In the genomic region with DNA sequence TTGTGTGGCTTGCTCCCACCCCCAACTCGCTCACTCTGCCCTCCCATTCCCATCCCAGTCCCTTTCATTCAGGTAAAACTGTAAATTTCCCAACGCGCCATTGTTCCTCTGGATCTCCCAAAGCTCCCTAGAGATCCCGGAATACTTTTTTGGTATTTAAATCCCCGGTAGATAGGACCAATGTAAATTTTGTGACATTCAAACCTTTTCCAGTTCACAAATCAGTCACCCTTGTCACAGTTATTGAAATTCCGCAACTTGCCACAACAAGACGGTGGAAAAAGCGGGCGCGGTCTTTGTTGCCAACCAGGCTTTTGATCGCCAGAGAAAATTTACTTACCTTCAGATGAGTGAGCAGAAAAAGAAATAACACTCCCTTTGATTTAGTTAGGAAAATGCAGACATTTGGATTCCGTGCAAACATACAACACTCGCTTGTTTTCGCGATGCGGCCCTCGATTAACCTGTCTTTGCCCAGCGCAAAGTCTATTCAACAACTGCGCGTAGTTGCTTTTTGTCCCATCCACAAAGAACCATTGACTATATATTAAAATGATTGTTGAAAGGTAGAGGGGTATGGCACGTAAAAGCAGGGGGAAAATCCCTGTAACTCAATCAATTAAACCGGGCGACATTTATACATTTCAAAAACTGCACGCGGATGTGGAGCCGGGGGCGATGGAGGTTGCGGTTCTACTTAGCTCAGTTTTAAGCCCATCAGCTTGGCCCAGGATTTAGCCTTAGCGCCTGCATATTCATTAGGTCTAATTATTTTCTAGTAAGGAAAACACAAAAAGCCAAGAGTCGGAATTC, we compare ENCODE assay signal across 12 mouse cellular contexts. TPM values are rescaled to one million over a fixed set of nuclear protein-coding genes. Genes with fewer than 3 reads are reported as not detected.
A peak's percentile ranks its signal among the peaks of the same experiment; 100 is the strongest.
DNase-seq lines count a peak whose midpoint lies in the region; ATAC-seq and TF ChIP-seq lines count a peak whose summit lies in the region.
"Had no signal": no experiment of that assay in that cellular context is flagged by ENCODE, and none has a peak within 500 bp of the region (broad histone marks: within the 10 kb centered on the region; RNA-seq: fewer than 3 reads in every experiment).

No protein-coding gene starts in this region.

- peaks cover 73% of the 10 kb centered on the region for H3K27me3 ChIP-seq in hindbrain, embryonic 12.5 days

- peak overlapping the region; percentile 59 for H3K9ac ChIP-seq in hindbrain, embryonic 12.5 days
- H3K9ac ChIP-seq: lung, embryonic 15.5 days had no signal

- ATAC-seq in hindbrain, embryonic 12.5 days (ENCODE audit: low FRiP score): no peak
- ATAC-seq in megakaryocyte-erythroid progenitor cell, adult 5-6 weeks (replicated peaks; ENCODE audit: low FRiP score, low TSS enrichment, poor library complexity, severe bottlenecking): no peak

- H3K4me3 ChIP-seq in cortical plate, adult 2 months (ENCODE audit: insufficient read depth, low read length): 0 out of 2 replicates have a peak overlapping the region, but pooled peaks have one; percentile 19
- peak overlapping the region; percentile 65 for H3K4me3 ChIP-seq in hindbrain, embryonic 12.5 days
- H3K4me3 ChIP-seq: heart, adult 2 months; lung, embryonic 15.5 days had no signal

- WGBS in hindbrain, embryonic 12.5 days: under 1% methylated on average over 30 of the region's 30 CpGs

- H3K36me3 ChIP-seq in hindbrain, embryonic 12.5 days: no peaks in the 10 kb centered on the region
- H3K36me3 ChIP-seq: lung, embryonic 15.5 days had no signal

- H3K27ac ChIP-seq in cortical plate, adult 2 months (ENCODE audit: insufficient read depth, low read length): no peak overlapping the region
- H3K27ac ChIP-seq in hindbrain, embryonic 12.5 days: peak overlapping the region; percentile 90
- H3K27ac ChIP-seq: heart, adult 2 months; lung, embryonic 15.5 days had no signal

- H3K4me2 ChIP-seq in hindbrain, embryonic 12.5 days (replicated peaks): peak overlapping the region; percentile 46
- H3K4me2 ChIP-seq: lung, embryonic 15.5 days had no signal

- H3K4me1 ChIP-seq in cortical plate, adult 2 months (ENCODE audit: control insufficient read depth, insufficient read depth, low read length): no peaks in the 10 kb centered on the region
- H3K4me1 ChIP-seq in hindbrain, embryonic 12.5 days: no peaks in the 10 kb centered on the region

- DNase-seq in cerebellum, adult 8-10 months: peak; percentile 58
- peak; percentile 59 for DNase-seq in neural tube, embryonic 10.5 days (ENCODE audit: extremely low spot score, low spot score)
- DNase-seq in adrenal gland, postnatal 10 days: no peak
- no peak for DNase-seq in heart, adult 9 months (ENCODE audit: low spot score in 2 of 2)
- DNase-seq: heart, adult 2 months; kidney, adult 18-20 months; layer of hippocampus, postnatal 36 days had no signal

- TF ChIP-seq POLR2A in cortical plate, adult 2 months (IDR thresholded peaks at IDR 0.05; ENCODE audit: extremely low read depth, insufficient read depth, low read length): no peak

- TF ChIP-seq CTCF in cortical plate, adult 2 months (IDR thresholded peaks at IDR 0.05; ENCODE audit: extremely low read depth, insufficient read depth, low read length): no peak

- H3K9me3 ChIP-seq in hindbrain, embryonic 12.5 days (replicated peaks): no peaks in the 10 kb centered on the region
- H3K9me3 ChIP-seq: lung, embryonic 15.5 days had no signal

RNA-seq across cellular contexts. Expression of gene Zic1, which starts 1.6 kb away (rescaled TPM):
- polyA plus RNA-seq in cortical plate, adult 2 months (2012; rRNA removed): 21.0 and 26.3 TPM in 2 replicates
- 17.0 and 17.9 TPM in 2 replicates for polyA plus RNA-seq in hindbrain, embryonic 12.5 days (2016; fragmentation: Nextera tagmentation; extraction: Ambion mirVana)
- under 1 TPM; 0.18 to 0.51 TPM for total RNA-seq in adrenal gland, postnatal 10 days (2021)
- not detected in 2 replicates for total RNA-seq in megakaryocyte-erythroid progenitor cell, adult 5-6 weeks (2014; fragmentation: Nextera tagmentation)
- total RNA-seq in megakaryocyte-erythroid progenitor cell, adult 5-6 weeks (2017): not detected in 2 replicates
- total RNA-seq: heart, adult 2 months; MEL had no signal

RNA-seq across cellular contexts. Expression of gene Zic4, which starts 5.0 kb away (rescaled TPM):
- 3.4 and 3.9 TPM in 2 replicates for polyA plus RNA-seq in cortical plate, adult 2 months (2012; rRNA removed)
- polyA plus RNA-seq in hindbrain, embryonic 12.5 days (2016; fragmentation: Nextera tagmentation; extraction: Ambion mirVana): 54.0 and 55.0 TPM in 2 replicates
- total RNA-seq in adrenal gland, postnatal 10 days (2021): not detected
- total RNA-seq in megakaryocyte-erythroid progenitor cell, adult 5-6 weeks (2014; fragmentation: Nextera tagmentation): not detected in 2 replicates
- not detected in 2 replicates for total RNA-seq in megakaryocyte-erythroid progenitor cell, adult 5-6 weeks (2017)
- total RNA-seq: heart, adult 2 months; MEL had no signal
- polyA plus RNA-seq: heart, adult 2 months; lung, embryonic 15.5 days had no signal

Comparison
In these comparisons a context has a peak if more than half of its experiments do, and no peak if none do; other contexts are left out.
1. DNase-seq: peak in cerebellum, adult 8-10 months (single experiment) and neural tube, embryonic 10.5 days (single experiment); none in adrenal gland, postnatal 10 days (single experiment) and heart, adult 9 months (0 of 2).